Mouse (Mus musculus) ES-Bruce4 (cell line): ENCODE measurements around the gene Spr. TPM values are rescaled to one million over a fixed set of nuclear protein-coding genes. Genes with fewer than 3 reads are reported as not detected.
"Not testable (repeated sequence)": the region's sequence is repeated elsewhere in the genome, so short reads cannot be mapped to it uniquely, and the experiment has no call there.

ENCODE experiments used
- H3K27ac ChIP-seq: 2 replicates; pipeline ENCODE4 v1.5.1; 2012; ENCODE audit warnings: low read length, inconsistent platforms; ENCODE audit not compliant: insufficient read depth
- H3K27me3 ChIP-seq: 2 replicates; pipeline ENCODE4 v1.6.1; 2012; ENCODE audit warnings: mild to moderate bottlenecking, low read length, inconsistent platforms; ENCODE audit not compliant: control insufficient read depth, poor library complexity, insufficient read depth, severe bottlenecking
- H3K36me3 ChIP-seq: 2 replicates; pipeline ENCODE4 v1.6.1; 2012; ENCODE audit warnings: inconsistent platforms, mild to moderate bottlenecking, low read length, moderate library complexity; ENCODE audit not compliant: control insufficient read depth, poor library complexity, insufficient read depth, severe bottlenecking
- H3K4me1 ChIP-seq: one replicate; pipeline ENCODE4 v1.8.1; 2011; ENCODE audit warnings: low read length; ENCODE audit not compliant: control insufficient read depth, insufficient read depth
- H3K4me3 ChIP-seq: 2 replicates; pipeline ENCODE4 v1.5.1; 2011; ENCODE audit warnings: low read depth, mild to moderate bottlenecking, low read length
- H3K9ac ChIP-seq: 2 replicates; pipeline ENCODE4 v1.6.1; 2012; ENCODE audit warnings: low read depth, mild to moderate bottlenecking, inconsistent platforms; ENCODE audit not compliant: poor library complexity, severe bottlenecking
- H3K9me3 ChIP-seq: replicated peaks from 2 replicates; pipeline ENCODE4 v1.6.1; 2012; ENCODE audit warnings: mild to moderate bottlenecking, low read length, inconsistent platforms; ENCODE audit not compliant: control insufficient read depth, poor library complexity, insufficient read depth, severe bottlenecking
- CTCF ChIP-seq: IDR thresholded peaks from one replicate; pipeline ENCODE4 v1.8.1; 2011; ENCODE audit warnings: low read depth, low read length
- EP300 ChIP-seq: IDR thresholded peaks from 2 replicates; pipeline ENCODE4 v1.6.1; 2011; ENCODE audit warnings: low read depth, low read length; ENCODE audit not compliant: insufficient read depth
- POLR2A ChIP-seq: IDR thresholded peaks from one replicate; pipeline ENCODE4 v1.8.1; 2011; ENCODE audit warnings: low read length; ENCODE audit not compliant: insufficient read depth
- polyA plus RNA-seq: library from polyadenylated mRNA; stranded (reverse); fragments of >200 nt; gene quantifications from 2 replicates; pipeline ENCODE4 v1.2.4, GENCODE M21; 2011; ENCODE audit warnings: low read depth; ENCODE audit not compliant: missing spikeins, insufficient read depth, insufficient read length

Spr gene
- polyA plus RNA-seq, 1 experiment, result 26.9 TPM

DNA sequence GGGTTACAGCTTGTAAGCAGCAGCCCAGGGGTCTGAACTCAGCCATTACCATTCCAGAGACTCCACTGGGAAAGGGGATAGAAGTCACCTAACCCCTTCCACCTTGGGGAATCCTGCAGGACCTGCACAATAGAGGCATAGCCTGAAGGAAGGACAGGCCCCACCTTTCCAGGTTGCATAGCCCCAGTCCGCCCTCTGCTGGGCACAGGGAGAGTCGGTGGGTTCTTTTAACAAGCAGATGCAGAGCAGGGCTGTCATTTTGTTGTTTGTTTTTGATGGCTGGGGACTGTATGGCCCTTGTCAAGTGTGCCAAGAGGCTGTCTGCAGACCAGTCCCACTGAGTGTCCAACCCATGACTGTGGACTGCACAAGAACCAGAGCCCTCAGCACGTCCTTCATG lies 4.8 kb downstream of the Spr start:
- not testable (repeated sequence) for H3K4me1 ChIP-seq

DNA sequence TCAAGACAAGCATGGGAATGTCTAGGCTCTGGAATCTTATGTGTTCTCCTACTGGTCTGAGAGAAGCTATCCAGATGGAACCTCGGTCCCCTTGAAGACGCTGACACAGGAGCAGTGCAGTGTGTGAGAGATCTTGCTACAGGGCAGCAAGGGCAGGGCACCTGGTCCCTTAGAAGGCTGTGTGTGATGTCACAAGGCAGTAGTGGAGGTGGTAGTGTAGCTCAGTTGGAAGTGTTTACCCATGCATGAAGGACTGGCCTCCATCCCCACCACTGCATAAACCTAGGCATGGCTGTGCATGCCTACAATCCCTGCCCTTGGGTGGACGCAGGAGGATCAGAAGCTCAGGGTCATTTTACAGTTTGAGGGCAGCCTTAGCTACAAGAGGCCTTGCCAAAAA lies 5.3 kb downstream of the Spr start:
- not testable (repeated sequence) for H3K9me3 ChIP-seq, H3K27me3 ChIP-seq, H3K4me1 ChIP-seq, H3K36me3 ChIP-seq, H3K9ac ChIP-seq, H3K27ac ChIP-seq, H3K4me3 ChIP-seq

More for the DNA sequence above, 4.8 kb downstream of the Spr start:
- not testable (repeated sequence) for H3K4me3 ChIP-seq, H3K27ac ChIP-seq, H3K36me3 ChIP-seq, H3K9me3 ChIP-seq, H3K9ac ChIP-seq, H3K27me3 ChIP-seq
- 0 out of 2 replicates have a peak, but pooled peaks have one; percentile 17 for TF ChIP-seq EP300
- TF ChIP-seq CTCF, result peak; percentile 69

DNA sequence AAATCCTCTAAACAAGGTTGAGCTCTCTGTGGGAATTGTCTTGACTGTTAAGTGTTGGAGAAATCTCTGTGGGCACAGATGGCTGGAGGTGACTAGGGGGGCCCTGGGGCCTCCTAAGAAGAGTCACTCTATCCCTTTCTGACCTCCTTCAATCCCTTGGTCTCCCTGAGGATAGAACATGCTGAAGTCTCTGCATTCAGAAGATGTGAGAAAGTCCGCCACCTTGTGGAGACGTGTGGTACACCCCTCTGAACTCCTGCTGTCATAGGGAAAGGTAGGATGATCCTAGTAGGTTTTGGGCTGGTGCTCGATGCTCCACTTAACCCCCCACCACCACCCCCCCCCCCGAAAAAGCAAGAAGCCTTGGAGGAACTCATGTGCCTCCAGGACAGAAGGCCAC lies 5.9 kb downstream of the Spr start:
- Histone ChIP-seq H3K9me3 (no peaks in the 10 kb centered on the region), H3K36me3 (no peaks in the 10 kb centered on the region), H3K9ac (no peak overlapping the region), H3K27ac (no peak overlapping the region), H3K4me1 (peaks cover 2% of the 10 kb centered on the region), H3K27me3 (no peaks in the 10 kb centered on the region), H3K4me3 (no peak overlapping the region)
- TF ChIP-seq CTCF, result peak; percentile 55
- TF ChIP-seq POLR2A, result no peak
- no peak for TF ChIP-seq EP300

DNA sequence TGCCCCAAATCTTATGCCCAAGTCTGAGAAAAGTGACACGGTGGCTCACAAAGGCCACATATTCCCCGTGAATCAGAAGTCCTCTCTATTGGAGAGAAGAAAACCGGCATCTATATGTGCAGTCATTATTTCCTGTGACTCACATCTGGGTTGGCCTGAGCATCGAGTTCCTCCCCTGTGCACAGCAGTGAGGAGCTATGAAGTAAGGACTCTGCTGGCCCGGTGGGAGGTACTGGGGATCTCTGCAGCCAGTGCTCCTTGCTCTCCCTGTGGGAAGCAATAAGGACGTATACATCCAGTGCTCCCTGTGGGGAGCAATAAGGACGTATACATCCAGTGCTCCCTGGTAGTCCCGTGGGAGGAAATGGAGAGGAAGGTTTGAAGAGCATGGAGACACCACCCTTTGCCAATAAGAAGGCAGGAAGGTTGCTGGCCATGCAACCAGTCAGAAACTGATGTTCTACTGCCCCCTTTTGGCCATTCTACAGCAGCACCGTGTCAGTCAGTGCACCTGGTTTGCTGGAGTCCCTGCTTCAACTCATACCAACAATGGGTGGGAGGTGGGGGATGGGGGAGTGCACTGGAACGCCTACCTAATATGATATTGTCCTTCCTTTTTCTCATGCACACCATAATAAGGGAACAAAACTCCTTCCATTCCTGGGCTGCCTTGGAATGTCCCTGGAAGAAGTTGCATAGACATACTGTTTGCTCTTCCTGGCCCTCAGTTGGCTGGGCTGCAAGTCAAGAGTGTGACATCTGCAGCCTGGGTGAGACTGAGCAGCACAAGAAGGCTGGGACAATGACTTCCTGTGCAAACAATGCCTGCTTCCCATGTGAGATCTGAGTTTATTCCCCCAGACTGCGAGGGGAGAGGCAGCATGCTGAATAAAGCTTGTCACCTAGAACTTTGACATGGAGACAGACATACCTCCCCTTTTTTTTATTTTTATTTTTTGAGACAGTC lies 19.7 kb downstream of the Spr start:
- not testable (repeated sequence) for H3K9me3 ChIP-seq, H3K27me3 ChIP-seq, H3K27ac ChIP-seq, H3K9ac ChIP-seq, H3K4me1 ChIP-seq, H3K36me3 ChIP-seq, H3K4me3 ChIP-seq
- TF ChIP-seq CTCF, result peak; percentile 79

DNA sequence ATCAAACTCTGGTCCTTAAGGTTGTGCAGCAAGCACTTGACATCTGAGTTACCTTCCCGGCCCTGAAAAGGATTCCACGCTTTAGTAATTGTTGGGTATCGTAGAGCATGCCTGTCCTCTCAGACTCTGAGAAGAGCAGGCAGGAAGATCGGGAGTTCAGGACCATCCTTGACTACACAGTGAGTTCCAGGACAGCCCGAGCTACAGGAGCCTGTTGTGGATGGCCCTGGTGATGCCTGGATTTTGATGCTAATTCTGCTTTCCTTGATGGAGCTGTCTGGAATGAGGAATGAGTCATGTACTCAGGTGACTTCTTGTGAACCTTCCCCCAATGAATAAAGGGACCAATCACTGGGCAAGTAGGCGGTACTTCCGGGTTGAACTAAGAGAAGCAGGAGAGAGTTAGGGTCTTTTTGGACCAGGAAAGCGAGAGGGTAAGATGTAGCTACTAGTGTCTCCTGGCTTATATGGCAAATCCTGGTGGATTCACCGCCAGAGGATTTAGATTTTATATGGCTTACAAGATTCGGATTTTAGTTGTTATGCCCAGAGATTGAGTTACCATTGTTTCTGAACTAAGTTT lies 32.4 kb downstream of the Spr start:
- H3K9me3 ChIP-seq, result 0 out of 2 replicates have a peak, but pooled peaks cover 3% of the 10 kb centered on the region
- TF ChIP-seq EP300, result peak; percentile 72
- peak; percentile 61 for TF ChIP-seq POLR2A
- TF ChIP-seq CTCF, result no peak
- H3K36me3 ChIP-seq, result no peaks in the 10 kb centered on the region
- H3K27me3 ChIP-seq, result no peaks in the 10 kb centered on the region
- H3K4me3 ChIP-seq, result peak overlapping the region; percentile 95
- H3K27ac ChIP-seq, result peak overlapping the region; percentile 93
- peak overlapping the region; percentile 91 for H3K9ac ChIP-seq
- H3K4me1 ChIP-seq, result peaks cover 2% of the 10 kb centered on the region

DNA sequence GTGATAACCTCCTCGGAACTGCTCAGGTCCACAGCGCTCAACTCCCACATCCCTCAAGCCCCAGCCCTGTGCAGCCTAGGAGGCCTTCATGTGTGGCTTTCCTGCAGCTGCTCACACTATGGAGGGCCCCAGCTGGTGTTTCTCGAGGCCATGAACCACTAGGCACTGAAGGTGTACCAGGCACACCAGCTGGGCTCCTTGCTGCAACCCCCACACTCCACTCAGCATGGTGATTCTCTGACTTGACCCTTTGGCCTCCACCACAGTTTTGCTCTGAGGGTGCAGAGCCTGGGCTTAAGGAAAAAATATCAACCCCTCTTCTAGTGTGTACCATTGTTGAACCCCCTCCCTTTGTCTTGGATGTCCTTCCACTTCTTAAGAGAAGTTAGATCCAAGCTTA lies 34.2 kb downstream of the Spr start:
- TF ChIP-seq POLR2A, result no peak
- no peak for TF ChIP-seq CTCF
- TF ChIP-seq EP300, result no peak
- Histone ChIP-seq H3K27ac (no peak overlapping the region), H3K27me3 (no peaks in the 10 kb centered on the region), H3K36me3 (no peaks in the 10 kb centered on the region), H3K9ac (no peak overlapping the region), H3K4me1 (peaks cover 2% of the 10 kb centered on the region), H3K4me3 (no peak overlapping the region), H3K9me3 (0 out of 2 replicates have a peak, but pooled peaks cover under 1% of the 10 kb centered on the region)
